15 mouse cellular contexts compared by ENCODE assay signal in genomic region chr9:43321951-43322350, GRCm38 (mm10). TPM values are rescaled to one million over a fixed set of nuclear protein-coding genes. Genes with fewer than 3 reads are reported as not detected.
DNase-seq lines count a peak whose midpoint lies in the region.
"Had no signal": no experiment of that assay in that cellular context is flagged by ENCODE, and none has a peak within 500 bp of the region (broad histone marks: within the 10 kb centered on the region; RNA-seq: fewer than 3 reads in every experiment).

No protein-coding gene starts in this region.

- peak; percentile 35 to 83 for DNase-seq in adrenal gland, adult (ENCODE audit: inconsistent age in 2 of 2, low spot score in 1 of 2)
- no peak for DNase-seq in adrenal gland, postnatal 4 days (ENCODE audit: low spot score in 2 of 2)
- DNase-seq in adrenal gland, adult 8-10 months, result peak; percentile 23
- DNase-seq in adrenal gland, postnatal 25 days, result no peak
- DNase-seq in adrenal gland, postnatal 36 days, result peak; percentile 18 to 22
- DNase-seq: B cell, adult 2 months; cerebellum, adult 11 months; cerebellum, adult 18-20 months; cerebellum, adult 8-10 months; cerebellum, adult 9-11 months; cerebellum, postnatal 14 days; cerebellum, postnatal 36 days; embryo, embryonic 11 days had no signal

RNA-seq across cellular contexts. Expression of gene Trim29, which starts 11.3 kb away (rescaled TPM):
- under 1 TPM in 1 of 2 experiments, not detected in 1; 0.25 TPM for total RNA-seq in adrenal gland, postnatal 4 days (2021)
- total RNA-seq in adrenal gland, adult 8-10 months (2022), result under 1 TPM; 0.16 to 0.37 (median 0.22) TPM
- 0.33 TPM in 1 of 2 replicates, not detected in the other for total RNA-seq in adrenal gland, postnatal 25 days (2021)
- total RNA-seq in adrenal gland, postnatal 36 days (2021), result under 1 TPM; 0.10 to 0.30 TPM
- total RNA-seq: common myeloid progenitor, adult 5-6 weeks; G1E had no signal

Comparison
In these comparisons a context has a peak if more than half of its experiments do, and no peak if none do; other contexts are left out.
1. DNase-seq: peak in adrenal gland, adult (2 of 2), adrenal gland, adult 8-10 months (single experiment) and adrenal gland, postnatal 36 days (2 of 2); none in adrenal gland, postnatal 4 days (0 of 2) and adrenal gland, postnatal 25 days (single experiment).